Mouse (Mus musculus) B cell, adult 62 days (primary cell): ENCODE measurements around the gene Xpc. TPM values are rescaled to one million over a fixed set of nuclear protein-coding genes. Genes with fewer than 3 reads are reported as not detected.

Source experiments
- total RNA-seq: library from RNA; stranded (reverse); gene quantifications from 4 replicates; pipeline ENCODE4 v1.2.4, GENCODE M21; 2023

Gene Xpc
- 16.7 to 20.8 TPM (median 19.5 TPM) in 4 replicates for total RNA-seq

DNA sequence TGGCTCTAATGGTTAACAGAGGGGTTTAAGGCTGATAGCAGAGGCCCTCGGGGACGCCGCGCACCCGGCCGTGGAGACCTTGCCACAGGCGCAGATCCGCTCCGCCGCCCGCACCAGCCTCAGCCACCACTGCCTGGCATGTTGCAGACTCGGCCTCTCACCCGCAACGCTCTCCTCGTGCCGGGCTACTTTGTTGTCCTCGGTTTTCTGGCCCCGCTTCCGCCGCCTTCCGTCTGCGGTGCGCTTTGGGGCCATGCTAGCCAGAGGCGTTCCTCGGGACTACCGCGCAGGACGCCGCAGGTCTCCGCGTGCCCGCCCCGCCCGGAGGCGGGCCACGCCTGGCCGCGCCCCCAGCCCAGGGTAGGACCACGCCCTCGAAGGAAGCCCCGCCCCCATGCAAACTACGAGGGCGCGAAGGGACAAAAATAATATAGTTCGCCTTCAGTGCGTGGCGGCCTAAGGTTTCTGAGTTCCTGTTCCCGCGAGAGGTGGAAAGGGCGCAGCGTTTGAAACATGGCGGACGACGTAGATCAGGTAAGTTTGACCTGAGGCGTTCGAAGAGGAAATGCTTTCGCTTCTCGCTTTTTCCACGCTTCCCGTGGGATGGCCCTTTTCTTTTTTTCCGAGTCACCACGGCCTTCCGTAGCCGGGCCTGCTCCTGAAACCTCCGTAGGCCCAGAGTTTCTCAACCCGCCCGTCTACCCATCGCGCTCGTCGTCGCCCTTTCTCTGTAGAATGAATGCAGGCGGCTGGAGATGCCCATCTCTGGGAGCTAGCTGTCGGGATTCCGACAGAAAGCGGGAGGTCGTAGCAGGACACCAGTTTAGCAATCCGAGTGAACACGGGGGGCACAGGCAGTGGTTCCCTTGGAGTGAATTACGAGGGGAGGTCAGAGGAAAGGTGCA lies at the start of gene Xpc, which contains the start of gene Lsm3:
Gene Xpc, minus strand, starts transcription at position 344 of the 905 bp plus-strand sequence.
Gene Lsm3, plus strand, starts transcription at position 384 of the 905 bp plus-strand sequence.

DNA sequence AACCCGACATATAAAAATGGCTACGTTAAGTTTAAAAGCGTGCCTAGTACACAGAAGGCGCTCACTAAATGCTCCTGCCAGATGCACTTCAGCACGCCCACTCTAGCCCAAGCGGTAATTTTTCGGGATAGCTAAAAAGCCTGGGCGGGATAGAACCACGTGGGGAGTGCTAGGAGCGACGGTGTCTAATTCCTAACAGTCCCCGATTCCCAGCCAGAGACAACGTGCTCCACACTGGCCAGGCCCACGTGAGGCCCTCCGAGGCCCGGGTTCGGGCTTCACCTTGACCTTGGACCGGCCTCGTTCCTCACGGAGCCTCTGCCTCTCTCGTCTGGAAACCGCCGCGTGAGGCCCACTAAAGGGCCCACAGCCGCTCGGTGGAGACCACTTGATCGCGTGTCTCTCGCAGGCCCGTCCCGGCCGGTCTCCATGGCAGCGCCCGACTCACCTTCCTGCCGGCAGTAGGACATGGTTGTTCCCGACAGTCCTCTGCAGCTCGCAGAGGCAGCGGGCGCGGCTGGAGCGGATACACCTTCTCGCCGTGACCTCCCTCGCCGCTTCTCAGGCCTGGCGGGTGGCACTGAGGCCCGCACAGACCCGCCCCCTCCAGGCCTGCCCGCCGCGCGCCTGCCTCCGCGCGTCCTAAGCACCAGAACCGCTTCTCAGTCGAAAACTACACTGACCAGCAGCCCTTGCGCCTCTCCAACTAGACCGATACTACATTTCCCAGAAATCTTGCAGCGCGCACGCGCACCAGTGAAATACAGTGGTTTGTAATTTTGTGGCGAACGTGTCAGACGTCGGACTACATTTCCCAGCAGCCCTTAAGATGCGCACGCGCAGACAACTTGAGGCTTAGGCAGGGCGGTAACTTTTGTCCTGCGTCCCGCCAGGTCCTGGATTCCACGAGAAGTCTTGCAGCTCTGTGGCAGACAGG lies 42.6 kb downstream of the Xpc start, which contains the start of the genes Chchd4 and Tmem43:
Gene Chchd4, minus strand, starts transcription at position 679 of the 937 bp plus-strand sequence.
Gene Tmem43, plus strand, starts transcription at position 836 of the 937 bp plus-strand sequence.

Other genes with a start within 250 kb of the Xpc start
- not detected in 4 replicates for gene Wnt7a, start 104.5 kb downstream of the Xpc start, total RNA-seq
- gene Chchd4, start 42.3 kb downstream of the Xpc start, total RNA-seq: 14.2 to 17.3 TPM (median 15.8 TPM) in 4 replicates
- 26.5 to 29.9 TPM (median 28.2 TPM) in 4 replicates for gene Tmem43, start 42.2 kb downstream of the Xpc start, total RNA-seq
- gene Lsm3, start within 50 bp of the Xpc start, total RNA-seq: 68.5 to 80.2 TPM (median 74.2 TPM) in 4 replicates
- gene Slc6a6, start 168.2 kb upstream of the Xpc start, total RNA-seq: 108 to 112 TPM (median 109 TPM) in 4 replicates